Mouse (Mus musculus): ENCODE results near the gene 1500009L16Rik.
A peak's percentile ranks its signal among the peaks of the same experiment; 100 is the strongest.

1500009L16Rik gene

DNA sequence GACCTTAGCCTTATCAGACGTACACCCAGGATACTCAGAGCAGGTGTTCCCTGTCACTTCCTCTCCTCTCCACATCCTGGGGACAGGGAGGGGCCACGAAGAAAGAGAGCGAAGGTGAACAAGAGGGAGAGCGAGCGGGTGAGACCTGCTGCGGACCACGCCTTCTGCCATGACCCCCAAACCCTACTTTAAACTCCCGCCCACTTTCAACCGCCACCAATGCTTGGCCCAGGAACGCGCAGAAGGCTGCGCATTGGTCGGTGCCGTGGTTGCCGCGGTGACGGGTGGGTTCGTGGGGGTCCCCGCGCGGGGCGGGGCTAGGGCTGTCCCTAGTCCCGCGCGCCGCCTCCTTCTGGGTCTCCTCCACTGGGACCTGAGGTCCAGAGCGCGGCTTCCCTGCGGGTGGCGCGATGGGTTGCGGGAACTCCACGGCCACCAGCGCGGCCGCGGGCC lies at the start of gene 1500009L16Rik:
Gene 1500009L16Rik, plus strand, starts transcription at position 287 of the 453 bp plus-strand sequence.
- peak; percentile 75 for DNase-seq (ENCODE audit: low spot score)

DNA sequence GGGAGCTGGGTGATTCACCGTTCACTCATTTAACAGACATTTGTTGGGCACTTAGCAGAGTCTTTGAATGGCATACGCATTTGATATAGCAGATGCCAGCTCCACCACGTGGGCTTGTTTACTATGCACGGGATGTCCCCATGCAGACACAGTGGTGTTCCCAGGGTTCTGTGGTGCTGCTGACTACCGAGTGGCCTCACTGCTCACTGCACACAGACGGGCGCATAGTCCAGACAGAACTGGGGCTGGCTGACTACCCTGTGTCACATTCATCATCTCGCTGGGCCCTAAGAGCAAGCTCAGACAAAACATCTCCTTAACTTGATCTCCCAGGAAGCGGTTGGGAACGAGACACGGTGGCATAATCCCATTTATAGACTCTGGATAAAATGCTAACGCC lies 41.3 kb upstream of the 1500009L16Rik start:
- no peak for DNase-seq (ENCODE audit: low spot score)

DNA sequence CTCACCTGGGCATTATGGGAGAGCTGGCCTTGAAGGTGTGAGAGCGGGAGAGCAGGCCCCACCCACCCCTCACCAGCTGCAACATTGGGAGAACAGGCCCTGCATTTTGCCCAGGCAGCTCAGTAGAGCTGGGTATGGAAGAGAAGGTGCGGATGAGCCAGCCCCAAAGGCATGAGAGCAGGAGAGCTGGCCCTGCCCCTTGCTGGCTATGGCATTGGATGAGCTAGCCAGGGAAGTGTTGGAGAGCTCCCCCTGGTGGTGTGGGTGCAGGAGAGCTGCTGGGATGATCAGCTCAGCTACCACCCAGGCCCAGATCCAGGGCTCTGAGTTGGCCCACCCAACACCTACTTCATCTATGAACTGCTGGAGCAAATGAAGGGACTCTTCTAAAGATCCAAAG lies 34.5 kb upstream of the 1500009L16Rik start:
- no peak for DNase-seq (ENCODE audit: low spot score)

DNA sequence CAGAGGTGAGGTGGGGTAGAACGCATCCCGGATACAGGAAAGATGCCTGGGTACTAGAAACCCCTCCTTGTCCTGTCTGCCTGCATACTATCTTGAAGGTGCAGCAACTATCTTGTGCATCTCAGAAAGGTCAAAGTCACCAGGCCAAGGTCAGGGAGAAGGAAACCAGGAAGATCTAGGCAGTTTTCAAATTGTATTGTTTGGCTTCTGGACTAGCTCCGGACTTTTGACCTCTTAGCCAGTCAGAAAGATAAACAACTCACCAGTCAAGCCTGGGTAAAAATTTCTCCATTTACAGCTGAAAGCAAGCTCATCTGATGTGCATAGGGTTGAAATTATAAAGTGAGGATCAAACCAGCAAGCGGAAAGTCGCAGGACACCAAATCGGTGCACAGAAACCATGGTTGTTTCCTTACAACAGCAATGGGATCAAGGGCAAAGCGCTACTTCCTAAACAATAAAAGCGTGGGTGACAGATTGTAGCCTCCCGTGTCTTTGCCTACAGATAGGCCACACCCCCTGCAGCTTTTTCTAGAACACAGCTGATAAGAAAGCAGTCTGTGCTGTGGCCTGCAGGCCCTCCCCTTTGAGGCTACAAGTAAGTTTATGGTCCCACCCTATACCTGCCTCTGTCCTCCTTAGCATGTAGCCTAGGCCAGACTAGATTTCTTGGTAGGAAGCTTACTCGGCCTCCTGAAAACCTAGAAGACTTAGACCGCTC lies 30.3 kb upstream of the 1500009L16Rik start:
- no peak for DNase-seq (ENCODE audit: low spot score)

DNA sequence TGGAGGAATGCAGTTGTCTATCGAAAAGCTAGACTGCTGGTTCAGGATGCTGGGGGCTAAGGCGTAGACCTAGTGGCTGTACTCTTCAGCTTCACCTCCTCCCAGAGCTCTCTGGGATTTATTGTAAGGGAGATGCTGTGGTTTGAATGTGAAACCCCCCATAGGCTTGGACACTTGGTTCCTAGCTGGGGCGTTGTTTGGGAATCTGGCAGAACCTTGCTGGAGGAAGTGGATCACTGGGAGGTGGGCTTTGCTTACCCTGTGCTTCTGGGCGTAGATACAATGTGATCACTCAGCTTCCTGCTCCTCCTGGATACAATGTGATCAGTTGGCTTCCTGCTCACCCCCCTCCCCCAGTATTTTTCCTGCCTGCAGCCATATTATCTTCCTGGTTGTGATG lies 26.4 kb upstream of the 1500009L16Rik start:
- no peak for DNase-seq (ENCODE audit: low spot score)

DNA sequence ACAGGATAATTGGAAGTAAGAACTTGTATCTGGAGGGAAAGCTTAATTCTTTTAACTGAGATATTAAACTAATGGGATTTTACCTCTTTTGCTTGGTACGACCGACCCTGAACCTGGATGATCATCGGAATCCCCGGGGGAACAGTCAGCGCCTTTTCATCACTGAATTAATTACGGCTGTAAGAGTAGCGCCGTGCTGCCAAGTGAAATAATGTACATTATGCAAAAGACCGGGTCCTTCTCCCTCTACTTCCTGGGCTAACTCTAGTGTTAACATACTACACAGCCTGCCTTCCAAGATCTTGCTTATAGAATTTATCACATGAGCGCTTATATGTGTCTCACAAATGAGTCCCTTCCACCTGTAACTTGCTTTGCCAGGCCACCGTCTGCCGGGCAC lies 16.0 kb upstream of the 1500009L16Rik start:
- DNase-seq (ENCODE audit: low spot score): no peak

DNA sequence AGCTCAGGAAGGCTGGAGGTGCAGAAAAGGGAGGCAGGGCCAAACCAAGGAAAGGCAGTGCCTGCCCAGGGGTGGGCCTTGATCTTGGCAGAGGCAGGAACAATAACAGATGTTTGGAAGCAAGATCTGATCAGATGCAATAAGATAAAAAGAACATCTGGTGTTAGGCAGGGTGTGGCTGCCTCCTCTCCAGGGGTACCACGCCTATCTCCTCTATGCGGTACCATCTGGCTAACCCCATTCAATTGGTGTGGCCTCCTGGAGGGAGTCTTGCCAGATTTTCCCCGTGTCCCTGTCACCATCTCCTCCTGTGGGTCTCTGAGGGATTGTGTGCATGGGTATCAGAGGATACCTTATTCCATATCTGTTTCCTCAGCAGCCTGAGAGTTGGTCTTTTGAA lies 12.7 kb upstream of the 1500009L16Rik start:
- DNase-seq (ENCODE audit: low spot score): peak; percentile 33

DNA sequence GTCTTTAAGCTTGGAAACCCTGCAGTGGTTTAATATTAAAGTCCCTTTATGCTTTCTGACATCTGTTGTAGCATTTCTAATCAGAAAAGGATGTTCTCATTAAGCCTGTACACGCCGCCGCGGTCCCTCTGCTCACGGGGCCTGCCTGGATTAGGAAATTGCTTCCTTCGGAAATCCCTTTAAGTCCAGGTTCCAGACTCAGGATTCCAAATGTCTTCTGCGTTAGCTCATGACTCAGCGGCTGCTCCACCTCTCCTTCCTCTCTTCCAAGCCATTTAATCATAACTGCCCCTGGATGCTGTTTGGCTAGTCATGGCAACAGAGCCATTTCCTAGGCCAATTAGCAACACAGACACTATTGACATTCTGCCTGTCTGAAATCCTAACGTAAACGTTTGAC lies 10.9 kb upstream of the 1500009L16Rik start:
- peak; percentile 78 for DNase-seq (ENCODE audit: low spot score)

DNA sequence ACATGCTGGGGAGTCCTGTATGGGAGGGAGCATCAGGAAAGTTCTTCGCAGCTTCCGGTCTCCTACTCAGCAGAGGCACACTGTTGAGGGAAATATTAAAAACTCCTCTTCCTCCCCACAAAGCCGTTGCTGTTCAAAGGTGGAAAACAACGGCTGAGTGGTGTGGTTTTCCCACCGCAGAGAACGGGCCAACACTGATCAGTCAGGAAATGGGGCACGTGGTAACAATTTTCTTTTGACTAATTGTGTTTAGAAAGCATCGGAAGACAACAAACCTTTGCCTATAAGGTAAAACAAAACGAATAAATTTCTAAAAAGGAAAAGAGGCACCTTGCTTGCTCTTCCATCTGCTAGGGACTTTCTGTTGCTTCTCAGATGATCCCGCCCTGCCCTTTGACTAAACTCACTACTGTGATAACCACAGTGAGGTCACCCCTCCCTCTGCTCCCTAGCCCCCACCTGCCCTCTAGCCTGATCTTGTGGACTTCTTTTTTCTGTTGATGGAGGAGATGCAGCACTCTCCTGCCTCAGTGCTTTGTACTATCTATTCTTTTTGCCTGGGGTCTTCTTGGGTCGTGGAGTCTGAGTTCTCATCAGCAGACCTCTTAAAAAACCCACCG lies 3.7 kb upstream of the 1500009L16Rik start:
- no peak for DNase-seq (ENCODE audit: low spot score)

DNA sequence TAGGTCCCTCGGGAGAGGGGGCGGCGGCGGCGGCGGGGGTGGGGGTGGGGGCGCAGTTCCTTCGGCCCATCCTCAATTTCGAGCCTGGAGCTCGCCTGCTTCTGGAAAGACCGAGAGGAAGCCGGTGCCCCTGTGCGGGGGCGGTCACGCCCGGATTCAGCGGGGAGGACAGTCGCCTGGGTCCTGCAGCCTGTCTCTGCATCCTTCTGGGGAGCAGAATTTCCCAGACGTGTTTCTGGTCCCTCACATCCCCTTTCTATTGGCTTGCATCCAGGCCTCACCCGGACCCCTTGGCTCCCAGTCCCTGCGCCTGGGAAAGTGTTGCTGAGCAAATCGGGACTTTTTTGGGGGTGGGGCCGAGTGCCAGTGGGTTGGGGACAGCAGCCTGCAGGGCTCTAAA lies 390 bp downstream of the 1500009L16Rik start:
- peak; percentile 40 for DNase-seq (ENCODE audit: low spot score)

DNA sequence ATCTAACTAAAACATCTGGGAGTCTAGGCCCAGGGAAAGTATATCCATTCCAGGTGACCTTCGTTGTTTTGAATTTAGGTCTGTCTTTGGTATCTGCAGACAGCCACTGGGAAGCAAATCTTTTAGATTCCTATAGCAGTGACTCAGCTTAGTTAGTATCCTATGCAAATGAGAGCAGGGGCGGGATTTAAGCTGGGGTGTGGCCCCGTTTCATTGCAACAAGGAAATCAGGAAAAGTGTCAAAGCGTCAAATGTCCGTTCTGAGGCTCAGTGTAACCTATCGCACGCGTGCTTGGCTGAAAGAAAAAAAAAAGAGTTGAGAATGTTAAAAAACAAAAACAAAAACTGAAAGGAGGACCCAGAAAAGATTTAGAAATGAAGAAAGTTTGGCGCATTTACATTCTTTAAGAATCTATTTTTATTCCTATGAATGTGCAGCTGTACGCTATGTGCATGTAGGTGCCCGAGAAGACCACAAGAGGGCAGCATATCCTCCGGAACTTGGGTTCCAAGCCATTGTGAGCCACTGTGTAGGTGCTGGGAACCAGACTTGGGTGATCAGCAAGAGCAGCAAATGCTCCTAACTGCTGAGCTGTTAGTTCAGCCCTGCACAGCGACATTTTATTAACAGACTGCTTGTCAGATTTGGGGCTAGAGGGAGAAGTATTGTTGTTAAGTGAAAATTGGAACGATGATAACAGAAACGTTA lies 1.8 kb downstream of the 1500009L16Rik start:
- DNase-seq (ENCODE audit: low spot score): peak; percentile 21

DNA sequence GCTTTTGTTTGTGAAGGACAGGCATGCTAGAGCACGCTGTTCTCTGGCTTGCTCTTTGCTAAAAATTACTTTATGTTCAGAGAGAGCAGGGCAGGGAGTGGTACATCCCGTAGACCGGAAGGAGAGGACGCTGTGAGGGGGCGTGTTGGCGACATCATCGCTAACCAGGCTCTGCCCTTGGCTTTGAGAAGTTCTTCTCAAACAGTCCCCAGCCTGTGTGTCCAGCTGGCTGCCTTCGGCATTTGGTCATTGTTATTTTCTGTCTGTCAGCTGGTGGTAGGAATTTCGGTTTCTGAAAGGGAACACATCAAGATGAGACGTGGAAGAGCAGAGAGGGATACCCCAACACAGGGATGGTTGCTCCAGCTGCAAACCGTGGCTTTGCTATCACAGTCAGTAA lies 3.5 kb downstream of the 1500009L16Rik start:
- DNase-seq (ENCODE audit: low spot score): no peak

DNA sequence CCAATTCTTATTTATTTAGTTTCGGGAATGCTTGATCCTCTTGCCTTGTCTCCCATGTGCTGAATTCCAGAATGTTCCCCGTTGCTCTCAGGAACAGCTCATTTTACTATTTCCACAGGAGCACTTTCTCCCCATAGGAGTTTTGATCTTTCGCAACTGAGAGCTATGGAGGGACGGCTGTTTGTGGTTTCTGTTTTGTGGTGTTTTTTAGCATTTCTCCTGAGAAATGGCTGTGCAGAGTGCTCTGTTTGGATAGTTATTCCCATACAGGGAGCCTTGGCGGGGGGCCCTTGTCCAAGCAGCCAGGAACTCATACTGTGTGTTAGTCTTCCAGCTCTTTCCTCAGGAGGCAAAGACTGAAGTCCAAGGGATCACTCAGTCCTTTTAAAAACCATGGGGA lies 5.2 kb downstream of the 1500009L16Rik start:
- DNase-seq (ENCODE audit: low spot score): no peak

DNA sequence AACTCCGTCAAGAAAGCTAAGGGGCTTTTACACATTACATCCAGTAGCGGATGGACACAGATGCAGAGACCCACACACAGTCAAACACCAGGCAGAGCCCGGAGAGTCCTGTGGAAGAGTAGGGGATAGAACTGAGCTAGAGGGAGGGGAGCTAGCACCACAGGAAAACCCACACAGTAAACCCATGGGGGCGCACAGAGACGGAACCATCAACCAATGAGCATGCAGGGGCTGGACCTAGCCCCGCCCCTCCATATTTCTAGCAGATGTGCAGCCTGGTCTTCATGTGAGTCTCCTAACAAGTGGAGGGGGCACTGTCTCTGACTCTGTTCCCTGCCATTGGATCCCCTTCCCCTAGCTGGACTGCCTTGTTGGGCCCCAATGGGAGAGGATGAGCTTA lies 5.9 kb downstream of the 1500009L16Rik start:
- no peak for DNase-seq (ENCODE audit: low spot score)

DNA sequence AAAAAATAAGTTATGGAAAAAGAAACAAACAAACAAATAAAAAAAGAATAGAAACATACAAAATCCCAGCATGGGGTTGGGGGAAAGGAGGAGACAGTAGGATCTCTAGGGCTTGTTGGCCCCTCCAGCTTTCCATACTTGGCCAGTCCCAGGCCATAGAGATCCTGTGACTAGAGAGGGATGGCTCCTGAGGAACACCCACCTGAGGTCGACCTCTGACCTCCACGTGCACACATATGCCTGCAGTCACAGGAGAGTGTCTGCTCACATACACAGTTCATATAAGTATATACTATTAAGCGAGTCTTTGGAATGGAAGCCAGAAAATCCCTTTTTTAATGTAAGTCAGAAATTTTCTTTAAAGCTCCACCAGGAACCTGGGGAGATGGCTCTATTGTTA lies 6.4 kb downstream of the 1500009L16Rik start:
- DNase-seq (ENCODE audit: low spot score): no peak

DNA sequence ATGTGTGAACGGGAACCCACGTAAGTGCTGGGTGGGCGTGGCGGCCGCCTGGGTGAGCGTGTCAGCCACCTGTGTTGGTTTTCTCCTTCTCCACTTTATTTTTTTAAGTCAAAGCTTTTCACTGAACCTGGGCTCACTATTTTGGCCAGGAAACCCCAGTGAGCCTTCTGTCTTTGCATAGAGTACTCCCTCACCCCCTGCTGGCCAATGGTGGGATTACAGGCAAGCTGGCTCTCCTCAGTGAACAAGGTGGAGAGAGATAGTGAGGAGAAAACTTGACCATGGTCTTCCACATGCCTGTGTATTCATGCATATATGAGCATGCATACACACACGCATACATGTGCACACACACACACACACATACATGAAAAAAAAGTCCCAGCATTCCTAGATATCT lies 6.8 kb downstream of the 1500009L16Rik start:
- peak; percentile 84 for DNase-seq (ENCODE audit: low spot score)

DNA sequence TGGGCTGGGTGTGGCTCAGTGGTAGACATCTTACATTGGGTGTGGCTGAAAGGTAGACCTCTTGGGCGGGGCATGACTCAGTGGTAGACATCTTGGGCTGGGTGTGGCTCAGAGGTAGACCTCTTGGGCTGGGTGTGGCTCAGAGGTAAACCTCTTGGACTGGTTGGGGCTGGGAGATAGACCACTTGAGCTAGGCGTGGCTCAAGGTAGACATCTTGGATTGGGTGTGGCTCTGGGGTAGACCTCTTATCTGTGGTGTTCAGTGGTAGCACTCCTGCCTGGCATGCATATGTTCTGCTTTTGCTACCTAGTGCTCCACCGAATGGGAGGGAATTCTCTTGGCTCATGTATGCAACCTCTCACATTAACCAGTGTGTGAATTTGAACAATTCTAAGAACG lies 11.1 kb downstream of the 1500009L16Rik start:
- DNase-seq (ENCODE audit: low spot score): no peak

DNA sequence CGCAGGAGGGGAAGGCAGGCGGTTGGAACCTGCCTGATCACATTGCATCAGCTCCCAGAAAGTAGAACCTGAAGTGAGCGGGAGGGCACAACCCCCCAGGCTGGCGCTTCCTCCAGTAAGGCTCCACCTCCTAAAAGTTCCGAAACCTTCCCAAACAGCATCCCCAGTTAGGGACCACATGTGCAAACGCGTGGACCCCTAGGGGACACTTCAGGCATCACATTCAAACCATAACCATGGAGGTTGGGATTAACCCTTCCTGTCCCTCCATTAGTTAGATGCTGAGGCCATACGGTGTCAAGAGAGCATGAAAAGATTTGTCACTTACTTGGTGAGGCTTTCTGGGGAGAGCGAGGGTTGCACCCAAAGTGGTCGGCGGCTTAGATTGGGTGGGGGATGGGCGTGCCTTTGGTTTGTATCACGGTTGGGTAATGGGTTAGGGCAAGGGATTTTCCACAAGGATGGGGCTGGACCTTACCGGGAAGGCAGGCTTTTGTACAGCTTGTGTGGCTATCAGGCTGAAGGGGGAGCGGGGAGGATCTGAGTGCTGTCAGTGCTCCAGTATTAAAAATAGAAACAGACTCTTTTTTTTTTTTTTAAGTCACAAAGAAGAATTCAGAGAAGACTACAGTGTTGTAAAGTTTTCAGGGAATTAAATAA lies 16.5 kb downstream of the 1500009L16Rik start:
- no peak for DNase-seq (ENCODE audit: low spot score)

DNA sequence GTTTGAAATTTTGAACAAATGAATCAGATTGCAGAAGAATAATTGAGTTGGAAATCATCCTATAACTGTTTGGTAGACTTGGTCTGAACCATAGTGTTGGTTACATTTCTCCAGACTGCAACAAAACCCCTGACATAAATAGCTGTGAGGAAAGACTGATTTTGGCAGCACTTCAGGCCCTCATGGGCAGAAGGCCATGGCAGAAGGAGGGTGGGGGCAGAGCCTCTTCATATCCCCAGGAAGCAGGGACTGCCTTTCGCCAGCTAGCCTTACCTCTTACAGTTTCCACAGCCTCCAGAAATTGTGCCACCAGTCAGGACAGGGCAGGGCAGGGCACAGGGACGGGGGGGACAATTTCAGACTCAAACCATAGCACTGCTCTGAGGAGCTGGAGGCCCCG lies 22.0 kb downstream of the 1500009L16Rik start:
- no peak for DNase-seq (ENCODE audit: low spot score)

DNA sequence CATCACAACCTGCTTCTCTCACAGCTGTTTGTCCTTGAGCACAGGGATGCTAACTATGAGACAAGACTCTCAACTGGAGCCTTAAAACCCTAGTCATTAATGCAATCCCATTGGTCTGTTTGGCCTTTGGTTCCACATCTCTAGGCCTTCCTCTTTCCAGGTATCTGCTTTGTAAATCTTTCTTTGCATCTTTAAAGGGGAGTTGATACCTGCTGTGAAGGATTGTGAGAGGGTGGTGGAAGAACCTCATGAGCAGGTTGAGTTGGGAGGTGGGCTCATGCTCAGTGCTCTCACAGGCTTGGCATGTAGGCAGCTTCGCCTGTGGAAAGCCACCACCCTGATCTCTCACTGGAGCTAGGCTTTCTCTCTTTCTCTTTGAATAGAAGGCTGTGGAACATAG lies 30.4 kb downstream of the 1500009L16Rik start:
- no peak for DNase-seq (ENCODE audit: low spot score)

DNA sequence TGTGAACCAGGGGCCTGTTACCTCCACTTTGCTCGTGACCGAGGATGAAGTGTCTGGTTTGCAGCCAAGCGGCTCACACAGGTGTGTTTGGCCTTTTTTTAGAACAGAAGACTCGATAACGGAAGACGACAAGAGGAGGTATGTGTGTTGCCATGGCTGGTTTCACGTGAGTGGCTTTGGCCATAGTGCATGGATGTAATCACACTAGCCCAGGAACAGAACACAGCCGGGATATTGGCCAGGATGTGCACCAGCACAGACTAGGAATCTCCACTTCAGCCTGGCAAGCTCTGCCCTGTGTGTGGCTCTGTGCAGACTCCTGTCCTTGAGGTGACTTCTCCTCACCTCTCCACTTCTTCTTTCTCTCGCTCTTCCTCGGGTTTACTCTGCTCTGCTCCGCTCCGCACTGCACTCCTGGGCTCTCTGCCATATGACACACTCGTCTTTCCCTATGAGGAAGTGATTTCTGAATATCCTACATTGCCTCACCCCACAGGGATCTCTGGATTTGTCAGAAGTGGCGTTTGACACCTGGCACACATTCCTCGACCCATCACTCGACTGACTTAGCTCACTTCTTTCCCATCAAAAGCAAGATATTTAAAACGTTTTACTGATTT lies 34.8 kb downstream of the 1500009L16Rik start:
- DNase-seq (ENCODE audit: low spot score): no peak

DNA sequence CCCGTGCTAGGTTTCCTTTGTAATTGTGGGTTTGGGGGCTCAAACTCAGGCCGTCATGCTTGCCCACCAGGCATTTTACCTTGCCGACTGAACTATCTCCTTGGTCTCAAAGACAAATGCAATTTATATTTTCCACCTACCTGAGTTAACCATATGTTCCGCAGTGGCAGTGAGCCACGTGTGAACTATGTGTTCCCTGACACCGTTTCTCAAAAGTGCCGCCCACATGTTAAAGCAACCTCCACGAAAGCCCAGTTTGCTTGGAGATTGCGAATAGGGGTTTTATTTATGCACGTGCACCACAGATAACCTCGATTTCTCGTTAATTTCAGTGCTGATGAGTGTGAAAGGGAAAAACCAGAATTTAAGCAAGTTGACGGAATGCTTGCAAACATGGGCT lies 36.1 kb downstream of the 1500009L16Rik start:
- DNase-seq (ENCODE audit: low spot score): no peak

Data from MN1 (cell line).